Mouse (Mus musculus): Measurements from ENCODE around the gene Rtl9. TPM values are rescaled to one million over a fixed set of nuclear protein-coding genes. Genes with fewer than 3 reads are reported as not detected.
A peak's percentile ranks its signal among the peaks of the same experiment; 100 is the strongest.

The Rtl9 gene
- 1.0 and 1.3 TPM in 2 replicates for polyA plus RNA-seq (2012; rRNA removed)

GRCm38 (mm10) chrX:143099044-143099754, at the start of gene Rtl9:
TSS of gene Rtl9 (plus strand) at chrX:143099594.
- Histone ChIP-seq H3K4me3 (replicated peaks; ENCODE audit: insufficient read depth, low read depth, low read length) (no peak within 1 kb of the TSS), H3K4me1 (ENCODE audit: control insufficient read depth, insufficient read depth, low read length) (no peaks in the 10 kb centered on the region), H3K27ac (ENCODE audit: insufficient read depth, low read length) (no peak within 1 kb of the TSS), H3K27me3 (ENCODE audit: control insufficient read depth, insufficient read depth, low read length) (no peaks in the 10 kb centered on the region)
- 92% methylated on average over 1 of the region's 1 CpGs for WGBS
- peak in 1 of 2 experiments; percentile 10 for DNase-seq
- TF ChIP-seq POLR2A (IDR thresholded peaks at IDR 0.05; ENCODE audit: borderline replicate concordance, insufficient read depth, low read length) (no peak), CTCF (IDR thresholded peaks at IDR 0.05; ENCODE audit: borderline replicate concordance, insufficient read depth, low read depth, low read length) (peak; percentile 45; the same call in 1 of the 2 replicates)

- Histone ChIP-seq H3K4me1 (ENCODE audit: control insufficient read depth, insufficient read depth, low read length) (no peaks in the 10 kb centered on the region), H3K27ac (ENCODE audit: insufficient read depth, low read length) (no peak overlapping the region), H3K4me3 (replicated peaks; ENCODE audit: insufficient read depth, low read depth, low read length) (no peak overlapping the region), H3K27me3 (ENCODE audit: control insufficient read depth, insufficient read depth, low read length) (no peaks in the 10 kb centered on the region)
- DNase-seq: peak in 1 of 2 experiments; percentile 25
- no peak for TF ChIP-seq POLR2A (IDR thresholded peaks at IDR 0.05; ENCODE audit: borderline replicate concordance, insufficient read depth, low read length)
- TF ChIP-seq CTCF (IDR thresholded peaks at IDR 0.05; ENCODE audit: borderline replicate concordance, insufficient read depth, low read depth, low read length): peak; percentile 39; the same call in 1 of the 2 replicates
Observed at GRCm38 (mm10) chrX:143051478-143051877, 47.9 kb upstream of the Rtl9 start.

GRCm38 (mm10) chrX:143051921-143052320, 47.5 kb upstream of the Rtl9 start:
- Histone ChIP-seq H3K27ac (ENCODE audit: insufficient read depth, low read length) (no peak overlapping the region), H3K27me3 (ENCODE audit: control insufficient read depth, insufficient read depth, low read length) (no peaks in the 10 kb centered on the region), H3K4me1 (ENCODE audit: control insufficient read depth, insufficient read depth, low read length) (no peaks in the 10 kb centered on the region), H3K4me3 (replicated peaks; ENCODE audit: insufficient read depth, low read depth, low read length) (no peak overlapping the region)
- TF ChIP-seq CTCF (IDR thresholded peaks at IDR 0.05; ENCODE audit: borderline replicate concordance, insufficient read depth, low read depth, low read length) (no peak), POLR2A (IDR thresholded peaks at IDR 0.05; ENCODE audit: borderline replicate concordance, insufficient read depth, low read length) (no peak)
- no peak for DNase-seq
- WGBS: 76% methylated on average over 4 of the region's 4 CpGs

GRCm38 (mm10) chrX:143058829-143059228, 40.6 kb upstream of the Rtl9 start:
- Histone ChIP-seq H3K4me3 (replicated peaks; ENCODE audit: insufficient read depth, low read depth, low read length) (no peak overlapping the region), H3K27me3 (ENCODE audit: control insufficient read depth, insufficient read depth, low read length) (no peaks in the 10 kb centered on the region), H3K4me1 (ENCODE audit: control insufficient read depth, insufficient read depth, low read length) (no peaks in the 10 kb centered on the region), H3K27ac (ENCODE audit: insufficient read depth, low read length) (no peak overlapping the region)
- peak; percentile 43 to 67 for DNase-seq
- TF ChIP-seq POLR2A (IDR thresholded peaks at IDR 0.05; ENCODE audit: borderline replicate concordance, insufficient read depth, low read length) (no peak), CTCF (IDR thresholded peaks at IDR 0.05; ENCODE audit: borderline replicate concordance, insufficient read depth, low read depth, low read length) (peak; percentile 75)
- WGBS: 6% methylated on average over 12 of the region's 12 CpGs

- peaks cover 7% of the 10 kb centered on the region for H3K4me1 ChIP-seq (ENCODE audit: control insufficient read depth, insufficient read depth, low read length)
- H3K27me3 ChIP-seq (ENCODE audit: control insufficient read depth, insufficient read depth, low read length): no peaks in the 10 kb centered on the region
- WGBS: 83% methylated on average over 11 of the region's 11 CpGs
- TF ChIP-seq POLR2A (IDR thresholded peaks at IDR 0.05; ENCODE audit: borderline replicate concordance, insufficient read depth, low read length): no peak
- TF ChIP-seq CTCF (IDR thresholded peaks at IDR 0.05; ENCODE audit: borderline replicate concordance, insufficient read depth, low read depth, low read length): no peak
- H3K27ac ChIP-seq (ENCODE audit: insufficient read depth, low read length): no peak overlapping the region
- no peak overlapping the region for H3K4me3 ChIP-seq (replicated peaks; ENCODE audit: insufficient read depth, low read depth, low read length)
- DNase-seq: no peak
Observed at GRCm38 (mm10) chrX:143062641-143063355, 36.6 kb upstream of the Rtl9 start.

GRCm38 (mm10) chrX:143063780-143064179, 35.6 kb upstream of the Rtl9 start:
- Histone ChIP-seq H3K4me1 (ENCODE audit: control insufficient read depth, insufficient read depth, low read length) (peaks cover 7% of the 10 kb centered on the region), H3K27ac (ENCODE audit: insufficient read depth, low read length) (no peak overlapping the region), H3K27me3 (ENCODE audit: control insufficient read depth, insufficient read depth, low read length) (no peaks in the 10 kb centered on the region), H3K4me3 (replicated peaks; ENCODE audit: insufficient read depth, low read depth, low read length) (no peak overlapping the region)
- DNase-seq: no peak
- WGBS: 55% methylated on average over 7 of the region's 7 CpGs
- no peak for TF ChIP-seq CTCF (IDR thresholded peaks at IDR 0.05; ENCODE audit: borderline replicate concordance, insufficient read depth, low read depth, low read length)
- TF ChIP-seq POLR2A (IDR thresholded peaks at IDR 0.05; ENCODE audit: borderline replicate concordance, insufficient read depth, low read length): no peak

GRCm38 (mm10) chrX:143064288-143064687, 35.1 kb upstream of the Rtl9 start:
- Histone ChIP-seq H3K4me3 (replicated peaks; ENCODE audit: insufficient read depth, low read depth, low read length) (no peak overlapping the region), H3K4me1 (ENCODE audit: control insufficient read depth, insufficient read depth, low read length) (peaks cover 7% of the 10 kb centered on the region), H3K27ac (ENCODE audit: insufficient read depth, low read length) (no peak overlapping the region), H3K27me3 (ENCODE audit: control insufficient read depth, insufficient read depth, low read length) (no peaks in the 10 kb centered on the region)
- TF ChIP-seq CTCF (IDR thresholded peaks at IDR 0.05; ENCODE audit: borderline replicate concordance, insufficient read depth, low read depth, low read length) (no peak), POLR2A (IDR thresholded peaks at IDR 0.05; ENCODE audit: borderline replicate concordance, insufficient read depth, low read length) (no peak)
- no peak for DNase-seq
- 81% methylated on average over 9 of the region's 9 CpGs for WGBS
